Mouse (Mus musculus): ENCODE measurements around the gene Myocos. TPM values are rescaled to one million over a fixed set of nuclear protein-coding genes. Genes with fewer than 3 reads are reported as not detected.

Gene Myocos
- polyA plus RNA-seq, 1 experiment from 2014 or later: not detected

GRCm38 (mm10) chr1:162625229-162625628, 32.8 kb downstream of the Myocos start:
- ATAC-seq: peak; percentile 47
- Histone ChIP-seq H3K9me3 (ENCODE audit: low read length) (no peaks in the 10 kb centered on the region), H3K36me3 (ENCODE audit: insufficient read depth, low read length) (no peaks in the 10 kb centered on the region), H3K4me2 (replicated peaks; ENCODE audit: low read depth, low read length) (no peak overlapping the region), H3K27me3 (replicated peaks; ENCODE audit: insufficient read depth, low read length) (no peaks in the 10 kb centered on the region), H3K27ac (ENCODE audit: low read length) (no peak overlapping the region), H3K4me1 (ENCODE audit: insufficient read depth, low read depth, low read length) (no peaks in the 10 kb centered on the region), H3K4me3 (ENCODE audit: low read depth, low read length) (no peak overlapping the region), H3K9ac (replicated peaks; ENCODE audit: low read depth) (no peak overlapping the region)
- peak; percentile 41 for DNase-seq (ENCODE audit: low spot score)
- TF ChIP-seq CTCF (IDR thresholded peaks at IDR 0.05) (no peak), EP300 (IDR thresholded peaks at IDR 0.05) (no peak)
- WGBS: 22% methylated on average over 7 of the region's 7 CpGs

- Histone ChIP-seq H3K4me2 (replicated peaks; ENCODE audit: low read depth, low read length) (no peak overlapping the region), H3K9me3 (ENCODE audit: low read length) (no peaks in the 10 kb centered on the region), H3K4me3 (ENCODE audit: low read depth, low read length) (no peak overlapping the region), H3K27ac (ENCODE audit: low read length) (no peak overlapping the region), H3K27me3 (replicated peaks; ENCODE audit: insufficient read depth, low read length) (no peaks in the 10 kb centered on the region), H3K36me3 (ENCODE audit: insufficient read depth, low read length) (no peaks in the 10 kb centered on the region), H3K4me1 (ENCODE audit: insufficient read depth, low read depth, low read length) (no peaks in the 10 kb centered on the region), H3K9ac (replicated peaks; ENCODE audit: low read depth) (no peak overlapping the region)
- no peak for ATAC-seq
- no peak for DNase-seq (ENCODE audit: low spot score)
- TF ChIP-seq CTCF (IDR thresholded peaks at IDR 0.05) (no peak), EP300 (IDR thresholded peaks at IDR 0.05) (no peak)
- 25% methylated on average over 4 of the region's 4 CpGs for WGBS
These were observed 34.1 kb downstream of the Myocos start for GRCm38 (mm10) chr1:162623895-162624294.

- no peak overlapping the region for H3K4me3 ChIP-seq (ENCODE audit: low read depth, low read length)
- WGBS: 68% methylated on average over 4 of the region's 4 CpGs
- H3K9me3 ChIP-seq (ENCODE audit: low read length): no peaks in the 10 kb centered on the region
- H3K27ac ChIP-seq (ENCODE audit: low read length): no peak overlapping the region
- no peak for ATAC-seq
- H3K9ac ChIP-seq (replicated peaks; ENCODE audit: low read depth): no peak overlapping the region
- no peaks in the 10 kb centered on the region for H3K4me1 ChIP-seq (ENCODE audit: insufficient read depth, low read depth, low read length)
- H3K27me3 ChIP-seq (replicated peaks; ENCODE audit: insufficient read depth, low read length): no peaks in the 10 kb centered on the region
- no peaks in the 10 kb centered on the region for H3K36me3 ChIP-seq (ENCODE audit: insufficient read depth, low read length)
- no peak overlapping the region for H3K4me2 ChIP-seq (replicated peaks; ENCODE audit: low read depth, low read length)
- TF ChIP-seq CTCF (IDR thresholded peaks at IDR 0.05) (peak; percentile 60), EP300 (IDR thresholded peaks at IDR 0.05) (no peak)
- no peak for DNase-seq (ENCODE audit: low spot score)
These were observed 37.5 kb downstream of the Myocos start for GRCm38 (mm10) chr1:162620487-162620886.

- H3K4me2 ChIP-seq (replicated peaks; ENCODE audit: low read depth, low read length): no peak overlapping the region
- H3K27ac ChIP-seq (ENCODE audit: low read length): no peak overlapping the region
- DNase-seq (ENCODE audit: low spot score) (no peak), ATAC-seq (no peak)
- H3K27me3 ChIP-seq (replicated peaks; ENCODE audit: insufficient read depth, low read length): no peaks in the 10 kb centered on the region
- no peak overlapping the region for H3K4me3 ChIP-seq (ENCODE audit: low read depth, low read length)
- H3K9me3 ChIP-seq (ENCODE audit: low read length): no peaks in the 10 kb centered on the region
- H3K9ac ChIP-seq (replicated peaks; ENCODE audit: low read depth): no peak overlapping the region
- no peak for TF ChIP-seq EP300 (IDR thresholded peaks at IDR 0.05)
- no peak for TF ChIP-seq CTCF (IDR thresholded peaks at IDR 0.05)
- H3K4me1 ChIP-seq (ENCODE audit: insufficient read depth, low read depth, low read length): no peaks in the 10 kb centered on the region
- WGBS: 69% methylated on average over 1 of the region's 1 CpGs
- no peaks in the 10 kb centered on the region for H3K36me3 ChIP-seq (ENCODE audit: insufficient read depth, low read length)
These were observed 42.5 kb downstream of the Myocos start for GRCm38 (mm10) chr1:162615511-162615910.

- Histone ChIP-seq H3K27me3 (replicated peaks; ENCODE audit: insufficient read depth, low read length) (no peaks in the 10 kb centered on the region), H3K36me3 (ENCODE audit: insufficient read depth, low read length) (no peaks in the 10 kb centered on the region), H3K27ac (ENCODE audit: low read length) (no peak overlapping the region), H3K9ac (replicated peaks; ENCODE audit: low read depth) (no peak overlapping the region), H3K9me3 (ENCODE audit: low read length) (no peaks in the 10 kb centered on the region), H3K4me1 (ENCODE audit: insufficient read depth, low read depth, low read length) (no peaks in the 10 kb centered on the region), H3K4me3 (ENCODE audit: low read depth, low read length) (no peak overlapping the region), H3K4me2 (replicated peaks; ENCODE audit: low read depth, low read length) (no peak overlapping the region)
- no peak for ATAC-seq
- 52% methylated on average over 4 of the region's 4 CpGs for WGBS
- no peak for TF ChIP-seq EP300 (IDR thresholded peaks at IDR 0.05)
- TF ChIP-seq CTCF (IDR thresholded peaks at IDR 0.05): no peak
- DNase-seq (ENCODE audit: low spot score): peak; percentile 19
These were observed 46.8 kb downstream of the Myocos start for GRCm38 (mm10) chr1:162611191-162611590.

GRCm38 (mm10) chr1:162609633-162610250, 48.3 kb downstream of the Myocos start:
- ATAC-seq: no peak
- no peak for DNase-seq (ENCODE audit: low spot score)
- no peaks in the 10 kb centered on the region for H3K9me3 ChIP-seq (ENCODE audit: low read length)
- no peak overlapping the region for H3K4me3 ChIP-seq (ENCODE audit: low read depth, low read length)
- H3K36me3 ChIP-seq (ENCODE audit: insufficient read depth, low read length): no peaks in the 10 kb centered on the region
- H3K27ac ChIP-seq (ENCODE audit: low read length): no peak overlapping the region
- WGBS: 37% methylated on average over 9 of the region's 9 CpGs
- H3K27me3 ChIP-seq (replicated peaks; ENCODE audit: insufficient read depth, low read length): no peaks in the 10 kb centered on the region
- no peaks in the 10 kb centered on the region for H3K4me1 ChIP-seq (ENCODE audit: insufficient read depth, low read depth, low read length)
- H3K9ac ChIP-seq (replicated peaks; ENCODE audit: low read depth): no peak overlapping the region
- TF ChIP-seq EP300 (IDR thresholded peaks at IDR 0.05) (no peak), CTCF (IDR thresholded peaks at IDR 0.05) (no peak)
- H3K4me2 ChIP-seq (replicated peaks; ENCODE audit: low read depth, low read length): no peak overlapping the region

GRCm38 (mm10) chr1:162608127-162608526, 49.9 kb downstream of the Myocos start:
- 38% methylated on average over 1 of the region's 1 CpGs for WGBS
- TF ChIP-seq EP300 (IDR thresholded peaks at IDR 0.05) (no peak), CTCF (IDR thresholded peaks at IDR 0.05) (no peak)
- DNase-seq (ENCODE audit: low spot score): no peak
- ATAC-seq: no peak
- H3K4me2 ChIP-seq (replicated peaks; ENCODE audit: low read depth, low read length): no peak overlapping the region
- H3K36me3 ChIP-seq (ENCODE audit: insufficient read depth, low read length): no peaks in the 10 kb centered on the region
- H3K4me1 ChIP-seq (ENCODE audit: insufficient read depth, low read depth, low read length): no peaks in the 10 kb centered on the region
- H3K4me3 ChIP-seq (ENCODE audit: low read depth, low read length): no peak overlapping the region
- no peak overlapping the region for H3K27ac ChIP-seq (ENCODE audit: low read length)
- H3K9me3 ChIP-seq (ENCODE audit: low read length): no peaks in the 10 kb centered on the region
- H3K27me3 ChIP-seq (replicated peaks; ENCODE audit: insufficient read depth, low read length): no peaks in the 10 kb centered on the region
- H3K9ac ChIP-seq (replicated peaks; ENCODE audit: low read depth): no peak overlapping the region
